Mouse (Mus musculus): Measurements from ENCODE around the gene Hoxa3. TPM values are rescaled to one million over a fixed set of nuclear protein-coding genes. Genes with fewer than 3 reads are reported as not detected.

Gene Hoxa3
- polyA plus RNA-seq, 1 experiment from 2014 or later = 0.86 TPM

GRCm38 (mm10) chr6:52221993-52222685 lies 9.0 kb upstream of the Hoxa3 start:
- peak overlapping the region; percentile 12 to 56; a peak in 3 of 4 replicates for H3K4me3 ChIP-seq (ENCODE audit: control insufficient read depth in 1 of 2, insufficient read depth in 1 of 2, low read depth in 1 of 2, low read length in 2 of 2)
- no peaks in the 10 kb centered on the region for H3K36me3 ChIP-seq (ENCODE audit: control insufficient read depth, insufficient read depth, low read length)
- no peaks in the 10 kb centered on the region for H3K9me3 ChIP-seq (ENCODE audit: control insufficient read depth, low read length)
- no peak for ATAC-seq (ENCODE audit: insufficient number of reproducible peaks, insufficient read depth, low FRiP score, low read depth)
- no peak overlapping the region for H3K27ac ChIP-seq (replicated peaks in 1 of 2; ENCODE audit: control insufficient read depth in 1 of 2, insufficient read depth in 1 of 2, low read depth in 2 of 2, low read length in 2 of 2)
- no peak overlapping the region for H3K9ac ChIP-seq (ENCODE audit: low read length)
- WGBS = 10% methylated on average over 21 of the region's 21 CpGs
- peaks cover 100% of the 10 kb centered on the region for H3K27me3 ChIP-seq (ENCODE audit: control insufficient read depth, insufficient read depth, low read length)
- H3K4me1 ChIP-seq (ENCODE audit: control insufficient read depth in 2 of 2, insufficient read depth in 2 of 2, low read length in 2 of 2) = peaks cover 2 to 10% of the 10 kb centered on the region in 2 experiments; a peak in 1 of 4 replicates
- H3K4me2 ChIP-seq (ENCODE audit: low read length) = peak overlapping the region; percentile 97

GRCm38 (mm10) chr6:52221337-52221992 lies 8.3 kb upstream of the Hoxa3 start, which contains the start of gene Hoxa7:
Hoxa7 (minus strand) TSS chr6:52221854.
- Histone ChIP-seq H3K36me3 (ENCODE audit: control insufficient read depth, insufficient read depth, low read length) (no peaks in the 10 kb centered on the region), H3K27me3 (ENCODE audit: control insufficient read depth, insufficient read depth, low read length) (peaks cover 100% of the 10 kb centered on the region), H3K9ac (ENCODE audit: low read length) (peak within 1 kb of the TSS; percentile 57), H3K4me2 (ENCODE audit: low read length) (peak within 1 kb of the TSS; percentile 97), H3K9me3 (ENCODE audit: control insufficient read depth, low read length) (no peaks in the 10 kb centered on the region), H3K27ac (replicated peaks in 1 of 2; ENCODE audit: control insufficient read depth in 1 of 2, insufficient read depth in 1 of 2, low read depth in 2 of 2, low read length in 2 of 2) (no peak within 1 kb of the TSS), H3K4me1 (ENCODE audit: control insufficient read depth in 2 of 2, insufficient read depth in 2 of 2, low read length in 2 of 2) (peaks cover 2 to 14% of the 10 kb centered on the region in 2 experiments; a peak in 1 of 4 replicates), H3K4me3 (ENCODE audit: control insufficient read depth in 1 of 2, insufficient read depth in 1 of 2, low read depth in 1 of 2, low read length in 2 of 2) (peak within 1 kb of the TSS; percentile 56 to 61)
- ATAC-seq (ENCODE audit: insufficient number of reproducible peaks, insufficient read depth, low FRiP score, low read depth) = peak; percentile 57
- 2% methylated on average over 44 of the region's 46 CpGs for WGBS

GRCm38 (mm10) chr6:52220865-52221310 lies 7.8 kb upstream of the Hoxa3 start:
- Histone ChIP-seq H3K4me1 (ENCODE audit: control insufficient read depth in 2 of 2, insufficient read depth in 2 of 2, low read length in 2 of 2) (peaks cover 2 to 14% of the 10 kb centered on the region in 2 experiments; a peak in 1 of 4 replicates), H3K36me3 (ENCODE audit: control insufficient read depth, insufficient read depth, low read length) (no peaks in the 10 kb centered on the region), H3K9ac (ENCODE audit: low read length) (no peak overlapping the region), H3K4me3 (ENCODE audit: control insufficient read depth in 1 of 2, insufficient read depth in 1 of 2, low read depth in 1 of 2, low read length in 2 of 2) (peak overlapping the region; percentile 56 to 61; a peak in 3 of 4 replicates), H3K27ac (replicated peaks in 1 of 2; ENCODE audit: control insufficient read depth in 1 of 2, insufficient read depth in 1 of 2, low read depth in 2 of 2, low read length in 2 of 2) (no peak overlapping the region), H3K4me2 (ENCODE audit: low read length) (peak overlapping the region; percentile 97), H3K9me3 (ENCODE audit: control insufficient read depth, low read length) (no peaks in the 10 kb centered on the region), H3K27me3 (ENCODE audit: control insufficient read depth, insufficient read depth, low read length) (peaks cover 100% of the 10 kb centered on the region)
- no peak for ATAC-seq (ENCODE audit: insufficient number of reproducible peaks, insufficient read depth, low FRiP score, low read depth)
- 9% methylated on average over 12 of the region's 12 CpGs for WGBS

GRCm38 (mm10) chr6:52220003-52220864 lies 7.1 kb upstream of the Hoxa3 start:
- H3K4me1 ChIP-seq (ENCODE audit: control insufficient read depth in 2 of 2, insufficient read depth in 2 of 2, low read length in 2 of 2) = peaks cover 2 to 14% of the 10 kb centered on the region in 2 experiments; a peak in 1 of 4 replicates
- ATAC-seq (ENCODE audit: insufficient number of reproducible peaks, insufficient read depth, low FRiP score, low read depth) = no peak
- H3K9me3 ChIP-seq (ENCODE audit: control insufficient read depth, low read length) = no peaks in the 10 kb centered on the region
- H3K27me3 ChIP-seq (ENCODE audit: control insufficient read depth, insufficient read depth, low read length) = peaks cover 100% of the 10 kb centered on the region
- no peak overlapping the region for H3K9ac ChIP-seq (ENCODE audit: low read length)
- no peak overlapping the region for H3K27ac ChIP-seq (replicated peaks in 1 of 2; ENCODE audit: control insufficient read depth in 1 of 2, insufficient read depth in 1 of 2, low read depth in 2 of 2, low read length in 2 of 2)
- no peak overlapping the region for H3K4me2 ChIP-seq (ENCODE audit: low read length)
- no peaks in the 10 kb centered on the region for H3K36me3 ChIP-seq (ENCODE audit: control insufficient read depth, insufficient read depth, low read length)
- 19% methylated on average over 32 of the region's 32 CpGs for WGBS
- no peak overlapping the region for H3K4me3 ChIP-seq (ENCODE audit: control insufficient read depth in 1 of 2, insufficient read depth in 1 of 2, low read depth in 1 of 2, low read length in 2 of 2)

GRCm38 (mm10) chr6:52219234-52219942 lies 6.3 kb upstream of the Hoxa3 start:
- Histone ChIP-seq H3K27ac (replicated peaks in 1 of 2; ENCODE audit: control insufficient read depth in 1 of 2, insufficient read depth in 1 of 2, low read depth in 2 of 2, low read length in 2 of 2) (no peak overlapping the region), H3K27me3 (ENCODE audit: control insufficient read depth, insufficient read depth, low read length) (peaks cover 100% of the 10 kb centered on the region), H3K9me3 (ENCODE audit: control insufficient read depth, low read length) (no peaks in the 10 kb centered on the region), H3K36me3 (ENCODE audit: control insufficient read depth, insufficient read depth, low read length) (no peaks in the 10 kb centered on the region), H3K9ac (ENCODE audit: low read length) (no peak overlapping the region), H3K4me3 (ENCODE audit: control insufficient read depth in 1 of 2, insufficient read depth in 1 of 2, low read depth in 1 of 2, low read length in 2 of 2) (no peak overlapping the region), H3K4me2 (ENCODE audit: low read length) (no peak overlapping the region), H3K4me1 (ENCODE audit: control insufficient read depth in 2 of 2, insufficient read depth in 2 of 2, low read length in 2 of 2) (peaks cover 2 to 14% of the 10 kb centered on the region in 2 experiments; a peak in 1 of 4 replicates)
- ATAC-seq (ENCODE audit: insufficient number of reproducible peaks, insufficient read depth, low FRiP score, low read depth) = no peak
- 28% methylated on average over 9 of the region's 9 CpGs for WGBS

- H3K27ac ChIP-seq (replicated peaks in 1 of 2; ENCODE audit: control insufficient read depth in 1 of 2, insufficient read depth in 1 of 2, low read depth in 2 of 2, low read length in 2 of 2) = no peak overlapping the region
- no peak for ATAC-seq (ENCODE audit: insufficient number of reproducible peaks, insufficient read depth, low FRiP score, low read depth)
- no peak overlapping the region for H3K4me3 ChIP-seq (ENCODE audit: control insufficient read depth in 1 of 2, insufficient read depth in 1 of 2, low read depth in 1 of 2, low read length in 2 of 2)
- no peaks in the 10 kb centered on the region for H3K9me3 ChIP-seq (ENCODE audit: control insufficient read depth, low read length)
- peaks cover 2 to 14% of the 10 kb centered on the region in 2 experiments; a peak in 1 of 4 replicates for H3K4me1 ChIP-seq (ENCODE audit: control insufficient read depth in 2 of 2, insufficient read depth in 2 of 2, low read length in 2 of 2)
- no peak overlapping the region for H3K4me2 ChIP-seq (ENCODE audit: low read length)
- H3K9ac ChIP-seq (ENCODE audit: low read length) = no peak overlapping the region
- peaks cover 100% of the 10 kb centered on the region for H3K27me3 ChIP-seq (ENCODE audit: control insufficient read depth, insufficient read depth, low read length)
- 11% methylated on average over 14 of the region's 14 CpGs for WGBS
- H3K36me3 ChIP-seq (ENCODE audit: control insufficient read depth, insufficient read depth, low read length) = no peaks in the 10 kb centered on the region
Measured at GRCm38 (mm10) chr6:52218643-52219215, 5.6 kb upstream of the Hoxa3 start.
